Mouse (Mus musculus): Measurements from ENCODE around the gene Sod2. TPM values are rescaled to one million over a fixed set of nuclear protein-coding genes. Genes with fewer than 3 reads are reported as not detected.
"Not testable (repeated sequence)": the region's sequence is repeated elsewhere in the genome, so short reads cannot be mapped to it uniquely, and the experiment has no call there.

Gene Sod2
- polyA plus RNA-seq, 1 experiment from 2014 or later: 117 TPM

DNA sequence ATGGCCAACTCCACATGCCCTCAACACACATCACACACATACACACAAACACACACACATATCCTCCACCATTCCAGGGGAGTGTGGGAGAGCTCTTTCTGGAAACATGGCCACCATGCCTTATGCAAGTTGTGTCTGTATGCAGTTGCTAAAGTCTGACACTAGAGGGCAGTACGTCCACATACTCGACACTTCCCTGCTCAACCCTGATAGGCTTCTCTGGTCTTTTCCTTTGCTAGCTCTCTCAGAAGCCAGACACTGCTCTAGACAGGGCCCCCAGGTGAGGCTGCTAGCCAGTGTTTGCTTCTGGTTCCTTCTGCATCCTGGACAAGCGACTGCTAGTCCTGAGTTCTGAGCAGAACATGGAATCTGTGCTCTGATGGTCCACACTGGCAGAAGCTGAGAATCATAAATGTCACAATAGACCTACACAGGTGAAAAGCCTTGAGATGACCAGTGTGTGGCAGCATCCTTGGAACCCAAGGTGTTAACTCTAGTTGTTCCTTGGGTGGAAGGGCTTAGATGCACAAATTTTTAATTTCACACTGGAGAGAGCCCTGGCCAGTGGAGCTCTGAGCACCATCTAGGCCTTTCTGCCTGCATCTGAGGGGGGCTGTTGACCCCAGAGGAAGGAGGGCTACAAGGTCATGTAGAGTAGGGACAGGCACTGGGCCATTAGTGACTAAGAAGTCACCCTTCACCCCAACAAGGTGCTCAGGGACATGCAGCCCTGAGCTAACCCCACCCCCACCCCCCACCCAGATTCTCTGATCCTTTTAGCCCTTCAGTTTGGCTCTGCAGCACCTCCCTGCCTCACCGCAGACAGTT is 37.4 kb downstream of the Sod2 start:
- not testable (repeated sequence) for H3K4me1 ChIP-seq (replicated peaks)

DNA sequence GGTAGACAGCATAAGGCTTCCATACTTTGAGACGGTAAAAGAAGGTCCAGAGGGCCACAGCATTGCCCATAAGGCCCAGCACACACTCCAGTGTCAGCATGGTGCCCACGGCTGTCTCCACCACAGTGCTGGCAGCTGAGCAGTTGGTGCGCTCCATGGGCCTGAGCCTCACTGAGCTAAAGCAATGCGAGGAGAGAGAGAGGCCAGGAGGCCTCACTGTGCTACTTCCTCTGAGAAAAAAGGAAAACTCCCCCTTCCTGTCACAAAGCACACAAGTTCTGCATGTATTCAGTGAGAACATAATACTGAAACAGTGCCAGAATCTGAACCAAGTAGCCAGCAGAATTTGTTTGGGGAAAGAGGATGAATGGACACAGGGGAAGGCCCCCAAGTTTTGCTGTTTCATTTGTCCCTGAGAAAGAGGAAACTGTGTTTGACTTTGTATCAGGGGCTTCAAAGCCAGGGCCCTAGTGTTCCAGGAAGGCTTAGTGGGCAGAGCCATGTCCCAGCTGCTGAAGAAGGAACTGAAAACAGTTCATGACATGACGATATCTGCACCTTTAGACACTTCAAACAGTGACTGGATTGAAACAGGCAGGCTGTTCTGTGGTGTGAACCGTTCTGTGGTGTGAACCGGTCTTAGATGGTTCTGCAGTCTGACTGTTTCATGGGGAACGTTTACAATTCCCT is 45.6 kb downstream of the Sod2 start, which contains the start of gene Gpr31b:
Gpr31b (minus strand) TSS at position 173 of the 690 bp plus-strand sequence.
- not testable (repeated sequence) for H3K27ac ChIP-seq; H3K27me3 ChIP-seq; H3K9ac ChIP-seq; H3K4me3 ChIP-seq; H3K4me1 ChIP-seq (replicated peaks); H3K36me3 ChIP-seq; H3K9me3 ChIP-seq; ATAC-seq (ENCODE audit: low FRiP score); H3K4me2 ChIP-seq
- WGBS: 88% methylated on average over 2 of the region's 8 CpGs

More for the DNA sequence above, 37.4 kb downstream of the Sod2 start:
- H3K4me3 ChIP-seq, H3K9me3 ChIP-seq, H3K36me3 ChIP-seq, H3K9ac ChIP-seq, H3K27ac ChIP-seq, H3K27me3 ChIP-seq, H3K4me2 ChIP-seq: not testable (repeated sequence)
- 6% methylated on average over 4 of the region's 4 CpGs for WGBS
- peak; percentile 91 for ATAC-seq (ENCODE audit: low FRiP score)

DNA sequence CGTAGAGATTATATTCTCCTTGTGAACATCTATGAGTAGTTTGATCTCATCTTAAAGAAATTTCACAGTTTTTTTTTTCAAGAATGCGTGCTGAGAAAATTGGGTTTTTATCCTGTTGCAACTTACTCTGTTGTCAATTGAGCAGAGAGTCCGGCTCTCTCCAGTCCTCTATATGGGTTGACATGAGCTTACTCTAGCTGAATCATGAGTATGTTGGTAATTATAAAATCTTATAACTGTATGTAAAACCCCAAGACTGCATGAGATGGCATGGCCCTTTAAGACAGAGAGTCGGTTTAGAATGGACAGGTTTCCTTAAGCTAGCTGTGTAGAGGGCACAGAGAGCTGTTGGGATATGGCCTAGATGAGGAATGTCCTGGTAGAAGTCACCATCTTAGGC is 54.2 kb downstream of the Sod2 start, which contains the start of gene Tcp10b:
Tcp10b (plus strand) TSS at position 301 of the 400 bp plus-strand sequence.
- not testable (repeated sequence) for H3K4me2 ChIP-seq; H3K27me3 ChIP-seq; H3K27ac ChIP-seq; H3K4me3 ChIP-seq; ATAC-seq (ENCODE audit: low FRiP score); H3K9ac ChIP-seq; H3K4me1 ChIP-seq (replicated peaks); H3K36me3 ChIP-seq; H3K9me3 ChIP-seq
- 90% methylated on average over 4 of the region's 4 CpGs for WGBS

DNA sequence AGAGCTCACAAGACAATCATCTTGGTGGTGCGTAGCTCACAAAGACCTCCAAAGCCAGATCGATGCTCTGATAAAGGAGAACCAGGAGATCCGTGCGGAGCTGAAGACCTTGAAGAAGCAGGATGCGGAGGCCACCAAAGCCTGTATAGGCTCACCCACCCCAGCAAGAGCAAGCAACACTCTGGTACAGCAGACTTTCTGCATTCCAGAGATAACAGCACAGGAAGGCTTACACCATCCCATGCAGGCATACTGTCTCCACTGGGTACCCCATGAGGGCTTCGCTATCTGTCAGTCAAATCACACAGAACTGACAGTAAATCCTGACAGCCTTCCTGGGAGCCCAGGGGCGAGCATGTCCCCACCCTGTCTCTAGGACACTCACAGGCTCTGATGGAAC is 56.2 kb downstream of the Sod2 start:
- H3K4me2 ChIP-seq; H3K4me1 ChIP-seq (replicated peaks); H3K36me3 ChIP-seq; H3K27ac ChIP-seq; ATAC-seq (ENCODE audit: low FRiP score); H3K27me3 ChIP-seq; H3K9ac ChIP-seq; H3K4me3 ChIP-seq; H3K9me3 ChIP-seq: not testable (repeated sequence)
- WGBS: 90% methylated on average over 6 of the region's 7 CpGs

DNA sequence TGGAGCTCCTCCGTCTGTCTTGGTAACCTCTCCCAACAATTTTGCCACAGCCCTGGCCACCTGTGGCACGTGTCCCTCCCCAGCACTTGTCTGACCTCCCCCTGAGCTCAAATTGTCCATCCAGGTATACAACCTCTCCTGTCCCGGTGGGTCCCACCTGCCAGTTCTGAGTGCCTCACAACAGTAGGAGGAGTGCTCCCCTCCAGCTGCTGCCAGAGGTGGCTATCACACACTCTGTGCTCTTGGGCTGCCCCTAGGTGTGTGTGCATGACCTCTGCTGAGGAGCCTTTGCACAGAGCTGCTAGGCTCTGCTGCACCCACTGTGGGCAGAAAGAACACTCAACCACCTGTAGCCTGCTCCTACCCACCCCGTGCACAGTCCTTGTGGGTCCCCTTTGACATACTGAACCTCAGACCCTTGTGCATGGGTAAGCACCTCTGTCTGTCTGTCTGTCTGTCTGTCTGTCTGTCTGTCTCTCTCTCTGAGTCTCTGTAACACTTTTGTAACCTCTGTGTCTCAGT is 61.3 kb downstream of the Sod2 start:
- not testable (repeated sequence) for H3K27ac ChIP-seq; ATAC-seq (ENCODE audit: low FRiP score)

DNA sequence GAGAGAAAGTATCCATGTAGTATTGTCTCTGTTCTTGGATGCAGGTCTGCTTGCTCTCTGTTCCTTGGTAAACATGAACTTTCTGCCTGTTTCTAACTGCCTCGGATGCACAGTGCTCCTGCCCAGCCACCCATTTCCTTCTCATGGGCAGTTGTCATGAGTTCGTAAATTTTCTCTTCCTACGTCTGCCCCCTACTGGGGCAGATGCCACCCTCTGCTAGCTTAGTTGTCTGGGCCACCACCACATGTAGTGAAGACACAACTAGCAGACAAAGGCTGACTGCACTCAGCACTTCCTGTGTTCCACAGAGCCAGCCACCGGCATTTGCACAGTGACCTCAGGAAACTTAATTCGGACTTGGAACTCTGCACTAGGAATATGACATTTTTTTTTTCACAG is 62.6 kb downstream of the Sod2 start:
- not testable (repeated sequence) for ATAC-seq (ENCODE audit: low FRiP score); H3K4me1 ChIP-seq (replicated peaks); H3K27me3 ChIP-seq; H3K27ac ChIP-seq; H3K36me3 ChIP-seq; H3K4me2 ChIP-seq; H3K4me3 ChIP-seq; H3K9me3 ChIP-seq; H3K9ac ChIP-seq
- 79% methylated on average over 5 of the region's 5 CpGs for WGBS

More for the DNA sequence above, 61.3 kb downstream of the Sod2 start:
- not testable (repeated sequence) for H3K27me3 ChIP-seq; H3K36me3 ChIP-seq; H3K9me3 ChIP-seq; H3K9ac ChIP-seq; H3K4me2 ChIP-seq; H3K4me3 ChIP-seq; H3K4me1 ChIP-seq (replicated peaks)
- 90% methylated on average over 2 of the region's 4 CpGs for WGBS

Other genes starting within 250 kb of the Sod2 start
- 12.3 and 12.5 TPM in 2 replicates for gene Igf2r, start 237.2 kb upstream of the Sod2 start, polyA plus RNA-seq (2015; fragmentation: Nextera tagmentation; extraction: Ambion mirVana)
- gene Mas1, start 138.7 kb upstream of the Sod2 start, polyA plus RNA-seq (2015; fragmentation: Nextera tagmentation; extraction: Ambion mirVana): 0.17 and 0.32 TPM in 2 replicates
- gene Mrgprh, start 130.8 kb upstream of the Sod2 start, polyA plus RNA-seq (2015; fragmentation: Nextera tagmentation; extraction: Ambion mirVana): not detected in 2 replicates
- gene Pnldc1, start 96.6 kb upstream of the Sod2 start, polyA plus RNA-seq (2015; fragmentation: Nextera tagmentation; extraction: Ambion mirVana): 2.0 and 2.2 TPM in 2 replicates
- 406 and 411 TPM in 2 replicates for gene Tcp1, start 91.1 kb upstream of the Sod2 start, polyA plus RNA-seq (2015; fragmentation: Nextera tagmentation; extraction: Ambion mirVana)
- 140 and 142 TPM in 2 replicates for gene Mrpl18, start 90.5 kb upstream of the Sod2 start, polyA plus RNA-seq (2015; fragmentation: Nextera tagmentation; extraction: Ambion mirVana)
- gene Acat3, start 66.2 kb upstream of the Sod2 start, polyA plus RNA-seq (2015; fragmentation: Nextera tagmentation; extraction: Ambion mirVana): 0.95 and 1.5 TPM in 2 replicates
- gene Acat2, start 46.1 kb upstream of the Sod2 start, polyA plus RNA-seq (2015; fragmentation: Nextera tagmentation; extraction: Ambion mirVana): 331 and 342 TPM in 2 replicates
- 136 and 140 TPM in 2 replicates for gene Wtap, start 12.7 kb upstream of the Sod2 start, polyA plus RNA-seq (2015; fragmentation: Nextera tagmentation; extraction: Ambion mirVana)
- gene Gpr31b, start 45.5 kb downstream of the Sod2 start, polyA plus RNA-seq (2015; fragmentation: Nextera tagmentation; extraction: Ambion mirVana): not detected in 2 replicates
- gene Tcp10b, start 54.3 kb downstream of the Sod2 start, polyA plus RNA-seq (2015; fragmentation: Nextera tagmentation; extraction: Ambion mirVana): 0.23 TPM in 1 of 2 replicates, not detected in the other
- gene Unc93a, start 125.0 kb downstream of the Sod2 start, polyA plus RNA-seq (2015; fragmentation: Nextera tagmentation; extraction: Ambion mirVana): not detected in 2 replicates
- gene Smok2a, start 214.3 kb downstream of the Sod2 start, polyA plus RNA-seq (2015; fragmentation: Nextera tagmentation; extraction: Ambion mirVana): not detected in 2 replicates
- not detected in 2 replicates for gene Smok2b, start 223.4 kb downstream of the Sod2 start, polyA plus RNA-seq (2015; fragmentation: Nextera tagmentation; extraction: Ambion mirVana)

Measured in hindbrain, embryonic 13.5 days (tissue).